Mouse (Mus musculus): ENCODE data around the gene 1700013G24Rik. TPM values are rescaled to one million over a fixed set of nuclear protein-coding genes. Genes with fewer than 3 reads are reported as not detected.

The 1700013G24Rik gene
- polyA plus RNA-seq, 1 experiment from 2014 or later = not detected

DNA sequence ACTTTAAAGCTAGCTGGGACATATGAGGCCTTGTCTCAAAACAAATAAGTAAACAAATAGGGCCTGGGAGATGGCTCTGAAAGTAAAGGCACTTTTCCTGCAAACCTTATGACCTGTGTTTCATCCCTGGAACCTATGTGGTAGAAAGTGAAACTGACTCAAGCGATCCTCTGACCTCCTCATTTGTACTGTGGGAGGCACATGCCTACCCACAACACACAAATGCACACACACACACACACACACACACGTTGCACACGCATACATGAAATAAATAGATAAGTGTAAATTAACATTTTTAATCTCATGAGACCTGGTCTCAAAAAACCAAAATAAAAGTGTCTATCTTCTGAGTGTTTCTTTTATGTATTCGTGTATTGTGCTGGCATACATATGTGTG is 7.2 kb upstream of the 1700013G24Rik start:
- no peak for TF ChIP-seq EP300 (optimal IDR thresholded peaks at IDR 0.05)
- no peak for TF ChIP-seq CTCF (IDR thresholded peaks at IDR 0.05; ENCODE audit: low read depth)
- no peak overlapping the region for H3K27ac ChIP-seq (replicated peaks)
- 87% methylated on average over 4 of the region's 4 CpGs for WGBS
- H3K4me1 ChIP-seq (replicated peaks; ENCODE audit: control insufficient read depth, insufficient read depth) = peaks cover 7% of the 10 kb centered on the region
- no peak overlapping the region for H3K4me3 ChIP-seq (ENCODE audit: low read depth, low read length)
- no peaks in the 10 kb centered on the region for H3K27me3 ChIP-seq (ENCODE audit: control insufficient read depth, insufficient read depth, low read length)
- H3K9me3 ChIP-seq (ENCODE audit: control insufficient read depth, low read length) = no peaks in the 10 kb centered on the region
- no peak overlapping the region for H3K4me2 ChIP-seq (replicated peaks; ENCODE audit: low read depth)
- ATAC-seq (ENCODE audit: low FRiP score, low TSS enrichment) = no peak
- no peak for DNase-seq (ENCODE audit: low spot score)
- H3K9ac ChIP-seq (ENCODE audit: low read length) = no peak overlapping the region
- H3K36me3 ChIP-seq (ENCODE audit: control insufficient read depth, insufficient read depth, low read length) = no peaks in the 10 kb centered on the region

DNA sequence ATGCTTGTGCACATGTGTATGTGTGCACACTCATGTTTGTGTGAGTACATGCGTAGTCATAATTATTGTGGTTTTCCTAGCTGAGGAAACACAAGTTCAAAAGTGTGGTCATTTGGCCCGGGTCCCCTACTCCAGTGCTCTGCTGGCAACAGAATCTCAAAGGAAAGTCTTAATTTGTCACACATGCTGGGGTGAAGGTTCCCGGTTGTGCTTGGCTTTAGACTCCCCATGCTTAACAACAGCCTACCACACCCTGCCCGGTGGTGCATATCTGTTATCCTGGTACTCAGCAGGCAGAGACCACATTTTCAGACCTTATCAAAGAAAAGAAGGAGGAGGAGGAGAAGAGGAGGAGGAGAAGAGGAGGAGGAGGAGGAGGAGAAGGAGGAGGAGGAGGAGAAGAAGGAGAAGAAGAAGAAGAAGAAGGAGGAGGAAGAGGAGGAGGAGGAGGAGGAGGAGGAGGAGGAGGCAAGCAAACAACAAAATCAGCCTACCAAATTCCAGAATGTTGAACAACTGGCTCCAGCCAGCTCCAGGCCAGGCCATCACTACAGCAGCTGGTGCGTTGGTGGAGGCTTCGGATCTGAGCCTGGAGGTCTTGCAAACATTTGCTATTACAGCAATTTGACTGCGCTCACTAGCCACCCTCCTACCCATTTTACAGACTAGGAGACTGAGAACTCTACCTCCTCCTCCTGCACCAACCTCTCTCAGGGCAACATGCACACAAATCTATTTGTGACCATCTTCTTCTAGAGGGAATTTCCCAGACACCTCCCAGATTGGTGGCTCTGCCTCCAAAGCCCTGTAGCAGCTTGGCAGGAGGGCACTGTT is 5.5 kb upstream of the 1700013G24Rik start:
- TF ChIP-seq EP300 (optimal IDR thresholded peaks at IDR 0.05) (no peak), CTCF (IDR thresholded peaks at IDR 0.05; ENCODE audit: low read depth) (no peak)
- Histone ChIP-seq H3K9me3 (ENCODE audit: control insufficient read depth, low read length) (no peaks in the 10 kb centered on the region), H3K36me3 (ENCODE audit: control insufficient read depth, insufficient read depth, low read length) (no peaks in the 10 kb centered on the region), H3K4me3 (ENCODE audit: low read depth, low read length) (no peak overlapping the region), H3K4me1 (replicated peaks; ENCODE audit: control insufficient read depth, insufficient read depth) (peaks cover 7% of the 10 kb centered on the region), H3K27me3 (ENCODE audit: control insufficient read depth, insufficient read depth, low read length) (no peaks in the 10 kb centered on the region), H3K9ac (ENCODE audit: low read length) (no peak overlapping the region), H3K4me2 (replicated peaks; ENCODE audit: low read depth) (no peak overlapping the region), H3K27ac (replicated peaks) (peak overlapping the region; percentile 45; the same call in 1 of the 2 replicates)
- ATAC-seq (ENCODE audit: low FRiP score, low TSS enrichment) (0 out of 2 replicates have a peak, but pooled peaks have one; percentile 9), DNase-seq (ENCODE audit: low spot score) (no peak)
- WGBS = 37% methylated on average over 7 of the region's 7 CpGs

DNA sequence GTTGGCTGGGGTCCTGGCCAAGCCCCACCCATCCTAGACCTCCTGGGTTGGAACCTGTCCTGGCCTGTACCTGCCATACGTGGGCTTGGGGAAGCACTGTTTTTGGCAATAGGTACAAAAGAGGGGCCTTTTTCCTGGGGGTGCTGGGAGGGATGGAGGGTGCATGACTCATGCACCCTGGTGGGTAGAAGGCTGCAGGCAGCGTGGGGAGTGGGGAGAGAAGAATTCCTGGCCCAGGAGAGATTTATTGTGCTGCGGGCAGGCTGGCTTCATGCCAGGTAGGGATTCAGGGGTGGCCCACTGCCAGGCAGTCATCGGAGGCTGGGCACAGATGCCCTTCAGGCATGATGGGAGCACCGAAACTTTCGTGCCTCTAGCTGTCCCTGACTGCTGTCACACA is 4.9 kb upstream of the 1700013G24Rik start:
- no peak for DNase-seq (ENCODE audit: low spot score)
- H3K36me3 ChIP-seq (ENCODE audit: control insufficient read depth, insufficient read depth, low read length) = no peaks in the 10 kb centered on the region
- peak; percentile 48; the same call in 1 of the 2 replicates for ATAC-seq (ENCODE audit: low FRiP score, low TSS enrichment)
- H3K9ac ChIP-seq (ENCODE audit: low read length) = no peak overlapping the region
- H3K27ac ChIP-seq (replicated peaks) = peak overlapping the region; percentile 66
- no peak overlapping the region for H3K4me2 ChIP-seq (replicated peaks; ENCODE audit: low read depth)
- H3K9me3 ChIP-seq (ENCODE audit: control insufficient read depth, low read length) = no peaks in the 10 kb centered on the region
- H3K4me3 ChIP-seq (ENCODE audit: low read depth, low read length) = no peak overlapping the region
- H3K4me1 ChIP-seq (replicated peaks; ENCODE audit: control insufficient read depth, insufficient read depth) = peaks cover 8% of the 10 kb centered on the region
- no peaks in the 10 kb centered on the region for H3K27me3 ChIP-seq (ENCODE audit: control insufficient read depth, insufficient read depth, low read length)
- WGBS = 42% methylated on average over 6 of the region's 6 CpGs
- TF ChIP-seq EP300 (optimal IDR thresholded peaks at IDR 0.05) (peak; percentile 84), CTCF (IDR thresholded peaks at IDR 0.05; ENCODE audit: low read depth) (no peak)

DNA sequence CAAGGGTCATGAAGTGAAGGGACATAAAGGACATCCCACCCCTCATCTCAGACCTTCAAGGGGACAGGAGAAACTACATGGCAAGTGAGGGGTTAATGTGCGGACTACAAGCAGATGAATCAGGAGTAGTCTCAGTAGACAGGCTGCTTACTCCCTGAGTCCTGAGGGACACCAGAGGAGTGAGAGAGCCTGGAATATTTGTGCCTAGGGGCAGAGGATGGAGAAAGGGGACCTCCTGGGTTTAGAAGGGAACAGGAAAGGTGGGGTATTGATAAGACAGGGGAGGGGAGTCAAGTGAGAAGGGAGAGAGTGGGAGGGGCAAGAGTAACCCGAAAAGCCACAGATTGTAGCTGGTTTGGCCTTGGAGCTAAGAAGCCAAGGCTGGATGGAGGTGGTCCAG is 4.4 kb upstream of the 1700013G24Rik start:
- Histone ChIP-seq H3K27ac (replicated peaks) (peak overlapping the region; percentile 66; the same call in 1 of the 2 replicates), H3K4me3 (ENCODE audit: low read depth, low read length) (no peak overlapping the region), H3K9ac (ENCODE audit: low read length) (no peak overlapping the region), H3K36me3 (ENCODE audit: control insufficient read depth, insufficient read depth, low read length) (no peaks in the 10 kb centered on the region), H3K27me3 (ENCODE audit: control insufficient read depth, insufficient read depth, low read length) (no peaks in the 10 kb centered on the region), H3K9me3 (ENCODE audit: control insufficient read depth, low read length) (no peaks in the 10 kb centered on the region), H3K4me1 (replicated peaks; ENCODE audit: control insufficient read depth, insufficient read depth) (peaks cover 10% of the 10 kb centered on the region), H3K4me2 (replicated peaks; ENCODE audit: low read depth) (no peak overlapping the region)
- 23% methylated on average over 2 of the region's 2 CpGs for WGBS
- no peak for TF ChIP-seq EP300 (optimal IDR thresholded peaks at IDR 0.05)
- TF ChIP-seq CTCF (IDR thresholded peaks at IDR 0.05; ENCODE audit: low read depth) = no peak
- ATAC-seq (ENCODE audit: low FRiP score, low TSS enrichment) (peak; percentile 8; the same call in 1 of the 2 replicates), DNase-seq (ENCODE audit: low spot score) (no peak)

DNA sequence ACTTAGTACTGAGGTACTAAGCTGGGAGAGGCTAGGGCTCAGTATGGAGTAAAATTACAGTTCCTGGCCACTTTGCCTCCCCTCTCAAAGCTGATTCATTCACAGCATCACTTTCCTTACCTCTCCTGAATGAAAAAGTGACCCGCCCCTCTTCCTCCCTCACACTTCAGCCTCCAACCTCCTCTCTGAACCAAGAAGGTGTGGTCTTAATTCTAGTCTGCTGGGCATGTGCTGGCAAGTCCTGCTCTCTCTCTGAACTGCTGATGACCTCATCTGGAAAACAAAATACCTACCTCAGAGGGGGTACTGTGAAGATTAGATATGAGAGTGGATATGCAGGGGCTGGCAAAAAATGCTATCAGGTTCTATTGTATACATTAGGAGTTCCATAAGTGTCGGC is 4.0 kb upstream of the 1700013G24Rik start:
- H3K4me1 ChIP-seq (replicated peaks; ENCODE audit: control insufficient read depth, insufficient read depth) = peaks cover 10% of the 10 kb centered on the region
- no peak overlapping the region for H3K9ac ChIP-seq (ENCODE audit: low read length)
- H3K27me3 ChIP-seq (ENCODE audit: control insufficient read depth, insufficient read depth, low read length) = no peaks in the 10 kb centered on the region
- WGBS = 35% methylated on average over 2 of the region's 2 CpGs
- no peak overlapping the region for H3K4me2 ChIP-seq (replicated peaks; ENCODE audit: low read depth)
- ATAC-seq (ENCODE audit: low FRiP score, low TSS enrichment) (peak; percentile 39; the same call in 1 of the 2 replicates), DNase-seq (ENCODE audit: low spot score) (no peak)
- H3K36me3 ChIP-seq (ENCODE audit: control insufficient read depth, insufficient read depth, low read length) = no peaks in the 10 kb centered on the region
- TF ChIP-seq EP300 (optimal IDR thresholded peaks at IDR 0.05) (no peak), CTCF (IDR thresholded peaks at IDR 0.05; ENCODE audit: low read depth) (no peak)
- no peaks in the 10 kb centered on the region for H3K9me3 ChIP-seq (ENCODE audit: control insufficient read depth, low read length)
- no peak overlapping the region for H3K4me3 ChIP-seq (ENCODE audit: low read depth, low read length)
- H3K27ac ChIP-seq (replicated peaks) = peak overlapping the region; percentile 66; the same call in 1 of the 2 replicates

DNA sequence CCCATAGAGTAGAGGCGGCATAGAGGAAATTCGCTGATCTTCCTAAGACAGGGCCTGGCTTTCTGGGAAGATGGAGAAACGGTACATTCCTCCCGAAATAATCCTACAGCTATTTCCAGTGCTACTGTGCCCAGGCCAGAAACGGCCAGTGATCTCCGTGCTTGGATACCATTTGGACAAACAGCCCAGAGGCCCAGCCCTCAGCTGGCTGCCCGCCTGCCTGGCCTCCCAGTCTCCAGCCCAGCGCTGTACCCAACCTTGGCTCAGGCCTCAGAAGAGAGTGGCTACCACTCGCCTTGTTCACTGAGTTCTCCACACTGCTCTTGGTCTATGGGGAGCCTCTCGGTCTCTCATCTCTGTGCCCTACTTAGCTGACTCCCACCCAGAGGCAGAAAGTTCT is 3.4 kb upstream of the 1700013G24Rik start:
- peak overlapping the region; percentile 53; the same call in 1 of the 2 replicates for H3K27ac ChIP-seq (replicated peaks)
- WGBS = 53% methylated on average over 10 of the region's 10 CpGs
- H3K9ac ChIP-seq (ENCODE audit: low read length) = no peak overlapping the region
- no peak for TF ChIP-seq EP300 (optimal IDR thresholded peaks at IDR 0.05)
- TF ChIP-seq CTCF (IDR thresholded peaks at IDR 0.05; ENCODE audit: low read depth) = no peak
- H3K4me1 ChIP-seq (replicated peaks; ENCODE audit: control insufficient read depth, insufficient read depth) = peaks cover 10% of the 10 kb centered on the region
- DNase-seq (ENCODE audit: low spot score) (no peak), ATAC-seq (ENCODE audit: low FRiP score, low TSS enrichment) (0 out of 2 replicates have a peak, but pooled peaks have one; percentile 24)
- H3K4me3 ChIP-seq (ENCODE audit: low read depth, low read length) = no peak overlapping the region
- H3K9me3 ChIP-seq (ENCODE audit: control insufficient read depth, low read length) = no peaks in the 10 kb centered on the region
- no peaks in the 10 kb centered on the region for H3K36me3 ChIP-seq (ENCODE audit: control insufficient read depth, insufficient read depth, low read length)
- no peaks in the 10 kb centered on the region for H3K27me3 ChIP-seq (ENCODE audit: control insufficient read depth, insufficient read depth, low read length)
- H3K4me2 ChIP-seq (replicated peaks; ENCODE audit: low read depth) = no peak overlapping the region

Data from stomach, postnatal 0 days (tissue).